Mouse (Mus musculus) forebrain, embryonic 14.5 days (tissue): Measurements from ENCODE around the gene Vezf1. TPM values are rescaled to one million over a fixed set of nuclear protein-coding genes. Genes with fewer than 3 reads are reported as not detected.
"Not testable (repeated sequence)": the region's sequence is repeated elsewhere in the genome, so short reads cannot be mapped to it uniquely, and the experiment has no call there.

Source experiments
- ATAC-seq: fragments of 200-750 bp; cut with Nextera tagmentation; 2 replicates; pipeline ENCODE4 v1.8.0; 2017; ENCODE audit warnings: mild to moderate bottlenecking, moderate library complexity
- DNase-seq: peaks from one replicate; pipeline ENCODE4 v3.0.0-alpha.2; 2015; ENCODE audit warnings: low spot score
- H3K27ac ChIP-seq: fragments of 300-500 bp; sonication (generic); 2 replicates; pipeline ENCODE4 v1.5.1; 2014; ENCODE audit warnings: low read depth, mild to moderate bottlenecking, control low read depth, low read length, moderate library complexity
- H3K27me3 ChIP-seq: fragments of 300-500 bp; sonication (generic); replicated peaks from 2 replicates; pipeline ENCODE4 v1.6.1; 2014; ENCODE audit warnings: low read length, control low read depth, mixed read lengths; ENCODE audit not compliant: control insufficient read depth, insufficient read depth
- H3K36me3 ChIP-seq: fragments of 300-500 bp; sonication (generic); 2 replicates; pipeline ENCODE4 v1.6.1; 2014; ENCODE audit warnings: low read length, control low read depth; ENCODE audit not compliant: control insufficient read depth, insufficient read depth
- H3K4me1 ChIP-seq: fragments of 300-500 bp; sonication (generic); 2 replicates; pipeline ENCODE4 v1.6.1; 2014; ENCODE audit warnings: antibody characterized with exemption, low read length, control low read depth; ENCODE audit not compliant: control insufficient read depth, insufficient read depth
- H3K4me2 ChIP-seq: fragments of 300-500 bp; sonication (generic); 2 replicates; pipeline ENCODE4 v1.6.1; 2014; ENCODE audit warnings: mild to moderate bottlenecking, control low read depth, low read length
- H3K4me3 ChIP-seq: fragments of 300-500 bp; sonication (generic); 2 replicates; pipeline ENCODE4 v1.5.1; 2014; ENCODE audit warnings: low read depth, low read length, control low read depth
- H3K9ac ChIP-seq: fragments of 300-500 bp; sonication (generic); 2 replicates; pipeline ENCODE4 v1.6.1; 2014; ENCODE audit warnings: mild to moderate bottlenecking, low read length, control low read depth, moderate library complexity
- H3K9me3 ChIP-seq: fragments of 300-500 bp; sonication (generic); replicated peaks from 2 replicates; pipeline ENCODE4 v1.6.1; 2016; ENCODE audit warnings: low read length, control low read depth, mixed read lengths; ENCODE audit not compliant: control insufficient read depth
- WGBS: fragments of 180-500 bp; shearing (Covaris S2); extraction: QIAGEN DNeasy Blood & Tissue Kit; methylation state at CpG from one replicate; pipeline ENCODE4 v1.1.7; 2014; 5-methylcytosine and 5-hydroxymethylcytosine counted together
- polyA plus RNA-seq: library from polyadenylated mRNA; unstranded; fragments of >200 nt; fragmentation: Nextera tagmentation; extraction: Ambion mirVana; gene quantifications from 2 replicates; pipeline ENCODE4 v1.2.1, GENCODE M21; 2014

Gene Vezf1
- polyA plus RNA-seq, 1 experiment from 2014 or later: 60.0 TPM

DNA sequence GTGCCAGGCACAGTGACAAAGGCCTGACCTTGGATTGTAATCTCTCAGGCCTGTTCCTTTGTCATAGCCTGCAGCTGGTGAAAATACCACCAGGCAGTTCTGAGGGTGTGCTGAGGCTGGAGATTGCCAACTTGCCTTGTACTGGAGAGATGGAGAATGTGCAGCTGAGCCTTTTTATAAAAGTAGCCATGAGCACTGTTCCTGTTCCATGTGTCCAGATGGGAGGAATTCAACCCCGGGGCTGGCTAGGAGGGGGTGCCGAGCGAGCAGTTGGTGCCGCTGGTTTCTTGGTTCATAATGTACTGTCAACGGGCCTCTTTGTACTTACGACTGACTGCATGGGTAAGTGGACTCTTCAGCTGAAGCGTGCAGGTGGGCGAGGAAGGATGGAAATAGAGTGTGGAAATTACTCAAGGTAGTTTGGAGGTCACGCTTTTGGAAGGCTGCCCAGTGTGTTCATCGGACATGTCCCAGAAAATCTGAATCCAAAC is 31.3 kb upstream of the Vezf1 start:
- Histone ChIP-seq H3K27me3 (no peaks in the 10 kb centered on the region), H3K4me3 (no peak overlapping the region), H3K9ac (no peak overlapping the region), H3K27ac (no peak overlapping the region), H3K4me2 (no peak overlapping the region), H3K9me3 (no peaks in the 10 kb centered on the region), H3K4me1 (no peaks in the 10 kb centered on the region), H3K36me3 (peaks cover 4% of the 10 kb centered on the region; the same call in 1 of the 2 replicates)
- ATAC-seq (no peak), DNase-seq (no peak)
- 81% methylated on average over 10 of the region's 10 CpGs for WGBS

GRCm38 (mm10) chr11:88037386-88037785 is 30.7 kb upstream of the Vezf1 start:
- no peak for ATAC-seq
- H3K4me2 ChIP-seq: no peak overlapping the region
- WGBS: 85% methylated on average over 3 of the region's 3 CpGs
- DNase-seq: no peak
- H3K4me3 ChIP-seq: no peak overlapping the region
- H3K27me3 ChIP-seq: no peaks in the 10 kb centered on the region
- no peak overlapping the region for H3K27ac ChIP-seq
- no peaks in the 10 kb centered on the region for H3K4me1 ChIP-seq
- H3K36me3 ChIP-seq: peaks cover 4% of the 10 kb centered on the region; the same call in 1 of the 2 replicates
- H3K9ac ChIP-seq: no peak overlapping the region
- no peaks in the 10 kb centered on the region for H3K9me3 ChIP-seq

DNA sequence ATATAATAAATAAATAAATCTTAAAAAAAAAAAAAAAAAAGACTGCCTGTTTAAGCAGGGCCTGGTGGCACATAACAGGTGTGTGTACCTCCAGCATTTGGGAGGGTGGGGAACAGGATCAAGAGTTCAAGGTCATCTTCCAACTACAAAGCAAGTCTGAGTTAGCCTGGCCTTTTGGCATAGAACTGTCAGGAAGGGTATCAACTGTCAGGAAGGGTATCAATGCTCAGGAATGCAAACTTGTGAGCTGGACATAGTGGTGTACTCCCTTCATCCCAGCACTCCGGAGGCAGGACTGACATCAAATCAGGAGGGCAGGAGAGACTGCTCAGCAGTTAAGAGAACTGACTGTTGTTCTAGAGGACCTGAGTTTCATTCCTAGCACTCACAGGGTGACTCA is 29.0 kb upstream of the Vezf1 start:
- Histone ChIP-seq H3K9ac (no peak overlapping the region), H3K36me3 (peaks cover 4% of the 10 kb centered on the region; the same call in 1 of the 2 replicates), H3K4me2 (no peak overlapping the region), H3K4me1 (no peaks in the 10 kb centered on the region), H3K4me3 (no peak overlapping the region), H3K9me3 (no peaks in the 10 kb centered on the region), H3K27ac (no peak overlapping the region), H3K27me3 (no peaks in the 10 kb centered on the region)
- DNase-seq (no peak), ATAC-seq (no peak)
- 100% methylated on average over 1 of the region's 1 CpGs for WGBS

DNA sequence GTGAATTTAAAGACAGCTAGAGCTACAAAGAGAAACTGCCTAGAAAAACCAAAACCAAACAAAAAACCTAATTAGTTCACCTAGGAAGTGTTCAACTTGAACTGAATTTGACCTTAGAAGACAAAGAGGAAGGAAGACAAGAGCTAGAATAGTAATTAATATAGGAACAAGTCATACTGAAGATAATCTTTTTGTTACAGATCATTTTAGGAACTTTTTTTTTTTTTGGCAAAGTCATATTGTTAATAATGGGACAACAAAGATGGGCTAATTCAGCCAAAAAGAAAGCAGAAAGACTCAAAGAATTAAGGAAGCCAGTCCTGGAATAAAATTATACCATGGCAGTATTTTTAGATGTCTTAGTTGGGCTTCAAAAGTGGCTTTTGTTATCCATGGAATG is 23.8 kb upstream of the Vezf1 start:
- ATAC-seq: no peak
- H3K27me3 ChIP-seq: no peaks in the 10 kb centered on the region
- no peak overlapping the region for H3K4me2 ChIP-seq
- no peak overlapping the region for H3K9ac ChIP-seq
- no peaks in the 10 kb centered on the region for H3K9me3 ChIP-seq
- no peak for DNase-seq
- H3K27ac ChIP-seq: no peak overlapping the region
- H3K4me3 ChIP-seq: no peak overlapping the region
- H3K36me3 ChIP-seq: peaks cover 9% of the 10 kb centered on the region
- peaks cover 11% of the 10 kb centered on the region for H3K4me1 ChIP-seq

- ATAC-seq, H3K4me2 ChIP-seq, H3K4me3 ChIP-seq, DNase-seq, H3K9ac ChIP-seq, H3K9me3 ChIP-seq, H3K27ac ChIP-seq, H3K27me3 ChIP-seq: not testable (repeated sequence)
- Histone ChIP-seq H3K36me3 (peaks cover 17% of the 10 kb centered on the region), H3K4me1 (peaks cover 20% of the 10 kb centered on the region)
- WGBS: 95% methylated on average over 3 of the region's 3 CpGs
Observed at GRCm38 (mm10) chr11:88045159-88045558, 22.9 kb upstream of the Vezf1 start.

- Histone ChIP-seq H3K27me3 (no peaks in the 10 kb centered on the region), H3K9ac (no peak overlapping the region), H3K4me3 (no peak overlapping the region), H3K4me1 (peaks cover 24% of the 10 kb centered on the region), H3K9me3 (no peaks in the 10 kb centered on the region), H3K36me3 (peaks cover 19% of the 10 kb centered on the region), H3K4me2 (peak overlapping the region; percentile 77; the same call in 1 of the 2 replicates), H3K27ac (no peak overlapping the region)
- no peak for ATAC-seq
- 87% methylated on average over 4 of the region's 4 CpGs for WGBS
- no peak for DNase-seq
Observed at GRCm38 (mm10) chr11:88045878-88046277, 22.2 kb upstream of the Vezf1 start.

- no peak for ATAC-seq
- Histone ChIP-seq H3K4me1 (peaks cover 27% of the 10 kb centered on the region), H3K27ac (peak overlapping the region; percentile 99), H3K9me3 (no peaks in the 10 kb centered on the region), H3K4me3 (peak overlapping the region; percentile 98), H3K27me3 (no peaks in the 10 kb centered on the region), H3K36me3 (peaks cover 21% of the 10 kb centered on the region), H3K4me2 (peak overlapping the region; percentile 77), H3K9ac (peak overlapping the region; percentile 99)
- WGBS: 58% methylated on average over 17 of the region's 17 CpGs
- DNase-seq: no peak
Observed at GRCm38 (mm10) chr11:88046323-88046937, 21.6 kb upstream of the Vezf1 start.

GRCm38 (mm10) chr11:88046944-88047794 is 20.9 kb upstream of the Vezf1 start, which contains the start of gene Srsf1:
Srsf1 (plus strand) TSS chr11:88047373.
- Histone ChIP-seq H3K27ac (peak within 1 kb of the TSS; percentile 99), H3K4me1 (peaks cover 27% of the 10 kb centered on the region), H3K36me3 (peaks cover 23% of the 10 kb centered on the region), H3K9me3 (no peaks in the 10 kb centered on the region), H3K9ac (peak within 1 kb of the TSS; percentile 99), H3K4me3 (peak within 1 kb of the TSS; percentile 98), H3K27me3 (no peaks in the 10 kb centered on the region), H3K4me2 (peak within 1 kb of the TSS; percentile 77)
- DNase-seq (peak; percentile 100), ATAC-seq (peak; percentile 95)
- under 1% methylated on average over 60 of the region's 60 CpGs for WGBS
